Mouse (Mus musculus) heart, embryonic 14.5 days (tissue): ENCODE measurements around the gene Olfr1133. TPM values are rescaled to one million over a fixed set of nuclear protein-coding genes. Genes with fewer than 3 reads are reported as not detected.
"Not testable (repeated sequence)": the region's sequence is repeated elsewhere in the genome, so short reads cannot be mapped to it uniquely, and the experiment has no call there.

Experiments
- ATAC-seq: fragments of 200-750 bp; cut with Nextera tagmentation; 2 replicates; pipeline ENCODE4 v1.8.0; 2017; ENCODE audit warnings: low read depth, moderate TSS enrichment; ENCODE audit not compliant: insufficient number of reproducible peaks, insufficient read depth, low FRiP score
- H3K27ac ChIP-seq, 2 experiments: fragments of 200-500 bp in 1 of 2; fragments of 300-500 bp in 1 of 2; sonication (generic) in 1 of 2; replicated peaks in 1 of 2; 2 replicates each; pipeline ENCODE4 v1.5.1; 2012 to 2014; ENCODE audit warnings: low read depth in 2 of 2, low read length in 2 of 2, control low read depth in 1 of 2, mild to moderate bottlenecking in 1 of 2, mixed read lengths in 1 of 2; ENCODE audit not compliant: control insufficient read depth in 1 of 2, insufficient read depth in 1 of 2
- H3K27me3 ChIP-seq: fragments of 300-500 bp; sonication (generic); 2 replicates; pipeline ENCODE4 v1.6.1; 2014; ENCODE audit warnings: mild to moderate bottlenecking, low read length, control low read depth; ENCODE audit not compliant: control insufficient read depth, insufficient read depth
- H3K36me3 ChIP-seq: fragments of 300-500 bp; sonication (generic); 2 replicates; pipeline ENCODE4 v1.6.1; 2014; ENCODE audit warnings: mild to moderate bottlenecking, control low read depth, low read length, mixed read lengths; ENCODE audit not compliant: control insufficient read depth, insufficient read depth
- H3K4me1 ChIP-seq, 2 experiments: fragments of 200-500 bp in 1 of 2; fragments of 300-500 bp in 1 of 2; sonication (generic) in 1 of 2; 2 replicates each; pipeline ENCODE4 v1.6.1; 2012 to 2014; ENCODE audit warnings: low read length in 2 of 2, control low read depth in 1 of 2, mixed read lengths in 1 of 2; ENCODE audit not compliant: control insufficient read depth in 2 of 2, insufficient read depth in 2 of 2
- H3K4me2 ChIP-seq: fragments of 300-500 bp; sonication (generic); 2 replicates; pipeline ENCODE4 v1.6.1; 2014; ENCODE audit warnings: mild to moderate bottlenecking, low read length
- H3K4me3 ChIP-seq, 2 experiments: fragments of 200-500 bp in 1 of 2; fragments of 300-500 bp in 1 of 2; sonication (generic) in 1 of 2; 2 replicates each; pipeline ENCODE4 v1.5.1; 2012 to 2014; ENCODE audit warnings: low read length in 2 of 2, mild to moderate bottlenecking in 2 of 2, control low read depth in 1 of 2, low read depth in 1 of 2, moderate library complexity in 1 of 2; ENCODE audit not compliant: control insufficient read depth in 1 of 2, insufficient read depth in 1 of 2
- H3K9ac ChIP-seq: fragments of 300-500 bp; sonication (generic); 2 replicates; pipeline ENCODE4 v1.6.1; 2014; ENCODE audit warnings: mild to moderate bottlenecking, low read length
- H3K9me3 ChIP-seq: fragments of 300-500 bp; sonication (generic); 2 replicates; pipeline ENCODE4 v1.6.1; 2016; ENCODE audit warnings: low read length, control low read depth; ENCODE audit not compliant: control insufficient read depth
- WGBS: fragments of 180-500 bp; shearing (Covaris S2); extraction: QIAGEN DNeasy Blood & Tissue Kit; methylation state at CpG from one replicate; pipeline ENCODE4 v1.1.7; 2014; 5-methylcytosine and 5-hydroxymethylcytosine counted together
- polyA plus RNA-seq: library from polyadenylated mRNA; unstranded; fragments of >200 nt; fragmentation: Nextera tagmentation; extraction: Ambion mirVana; gene quantifications from 2 replicates; pipeline ENCODE4 v1.2.1, GENCODE M21; 2014

Olfr1133 gene
- polyA plus RNA-seq: not detected in 2 replicates

DNA sequence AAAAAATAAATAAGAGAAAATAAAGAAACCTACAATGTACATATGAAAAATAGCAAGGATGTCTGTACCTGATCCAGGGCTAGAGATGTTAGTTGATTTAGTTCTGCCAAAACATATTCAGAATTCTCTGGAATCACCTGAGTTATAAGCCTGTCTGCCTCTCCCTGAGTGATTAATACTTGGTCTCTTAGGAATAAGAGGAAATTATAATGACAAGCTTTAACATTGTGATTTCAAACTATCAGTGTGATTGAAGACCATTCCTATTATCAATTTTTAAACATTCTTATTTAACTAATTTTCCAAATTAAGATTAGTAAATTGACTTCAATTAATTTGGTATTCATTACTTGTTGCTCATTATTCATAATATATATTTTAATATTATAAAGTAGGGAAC lies at the start of gene Olfr1133:
Gene Olfr1133 (minus strand): TSS at position 101 of the 400 bp plus-strand sequence.
- no peak within 1 kb of the TSS for H3K4me2 ChIP-seq
- no peak within 1 kb of the TSS for H3K27ac ChIP-seq
- H3K4me1 ChIP-seq: no peaks in the 10 kb centered on the region
- ATAC-seq: no peak
- no peaks in the 10 kb centered on the region for H3K36me3 ChIP-seq
- no peaks in the 10 kb centered on the region for H3K27me3 ChIP-seq
- H3K4me3 ChIP-seq: no peak within 1 kb of the TSS
- no peak within 1 kb of the TSS for H3K9ac ChIP-seq
- H3K9me3 ChIP-seq: no peaks in the 10 kb centered on the region

DNA sequence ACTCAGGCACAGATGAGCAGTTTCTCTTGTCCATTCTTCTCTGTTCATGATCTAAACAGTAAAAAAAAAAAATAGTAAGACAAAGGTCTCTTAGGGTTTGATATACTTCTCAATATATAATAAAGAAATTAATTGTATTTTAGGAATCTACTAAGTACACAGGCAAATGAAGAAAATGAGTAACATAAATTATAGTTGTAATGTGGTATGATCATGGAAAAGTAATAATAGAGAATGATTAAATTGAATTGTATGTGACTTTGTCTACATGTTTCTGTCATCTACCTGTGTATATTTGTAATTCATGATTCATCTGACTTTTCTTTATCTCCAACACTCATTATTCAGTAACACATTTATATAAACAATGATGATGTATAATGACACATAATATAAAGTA lies 46.7 kb upstream of the Olfr1133 start, which contains the start of gene Olfr1136:
Gene Olfr1136 (minus strand): TSS at position 101 of the 400 bp plus-strand sequence.
- no peaks in the 10 kb centered on the region for H3K36me3 ChIP-seq
- no peak within 1 kb of the TSS for H3K4me2 ChIP-seq
- no peaks in the 10 kb centered on the region for H3K9me3 ChIP-seq
- H3K4me1 ChIP-seq: no peaks in the 10 kb centered on the region
- no peak within 1 kb of the TSS for H3K27ac ChIP-seq
- no peak within 1 kb of the TSS for H3K9ac ChIP-seq
- ATAC-seq: no peak
- no peaks in the 10 kb centered on the region for H3K27me3 ChIP-seq
- H3K4me3 ChIP-seq: no peak within 1 kb of the TSS

DNA sequence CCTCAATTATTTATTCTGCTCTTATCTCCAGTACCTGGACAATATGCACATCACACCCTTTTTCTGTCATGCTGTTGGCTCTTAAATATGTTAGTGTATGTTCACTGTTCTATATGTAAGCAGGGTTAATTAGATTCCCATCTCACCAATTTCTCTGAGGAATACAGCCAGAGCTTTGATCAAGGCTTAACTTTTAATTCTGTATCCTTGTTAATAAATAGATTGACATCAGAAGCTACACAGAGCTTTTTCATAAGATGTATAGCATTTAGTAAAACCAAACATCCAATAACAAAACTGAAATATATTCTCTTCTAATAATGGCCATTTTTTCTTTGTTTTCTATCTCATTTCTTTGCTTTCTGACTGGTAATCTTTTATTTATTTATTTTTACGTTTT lies 26.4 kb upstream of the Olfr1133 start, which contains the start of gene Olfr1135:
Gene Olfr1135 (minus strand): TSS at position 101 of the 400 bp plus-strand sequence.
- WGBS: 10% methylated on average over 1 of the region's 1 CpGs
- Histone ChIP-seq H3K27ac (no peak within 1 kb of the TSS), H3K9ac (no peak within 1 kb of the TSS)

DNA sequence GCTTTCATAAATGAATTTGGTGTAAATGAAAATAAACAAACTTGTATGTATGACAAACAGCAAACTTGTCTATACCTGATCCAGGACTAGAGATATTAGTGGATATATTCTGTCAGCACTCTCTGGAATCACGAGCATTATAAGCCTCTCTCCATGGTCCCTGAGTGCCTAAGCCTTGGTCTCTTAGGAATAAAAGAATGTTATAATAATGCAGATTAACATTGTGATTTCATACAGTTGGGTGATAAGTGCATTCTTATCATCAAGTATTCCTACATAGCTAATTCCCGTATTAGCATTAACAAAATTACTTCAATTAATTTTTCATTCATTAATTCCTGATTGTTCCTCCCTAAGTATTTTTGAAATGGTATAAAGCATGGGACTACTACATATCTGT lies 11.2 kb upstream of the Olfr1133 start, which contains the start of gene Olfr1134:
Gene Olfr1134 (minus strand): TSS at position 101 of the 400 bp plus-strand sequence.
- H3K27me3 ChIP-seq: no peaks in the 10 kb centered on the region
- H3K27ac ChIP-seq: no peak within 1 kb of the TSS
- no peak within 1 kb of the TSS for H3K4me3 ChIP-seq
- H3K4me2 ChIP-seq: no peak within 1 kb of the TSS
- 67% methylated on average over 2 of the region's 2 CpGs for WGBS
- no peaks in the 10 kb centered on the region for H3K36me3 ChIP-seq
- H3K4me1 ChIP-seq: no peaks in the 10 kb centered on the region
- no peak within 1 kb of the TSS for H3K9ac ChIP-seq
- ATAC-seq: no peak
- no peaks in the 10 kb centered on the region for H3K9me3 ChIP-seq

More for the DNA sequence above, 26.4 kb upstream of the Olfr1133 start, which contains the start of gene Olfr1135:
- no peak for ATAC-seq
- H3K27me3 ChIP-seq: no peaks in the 10 kb centered on the region
- H3K4me2 ChIP-seq: no peak within 1 kb of the TSS
- no peaks in the 10 kb centered on the region for H3K36me3 ChIP-seq
- no peaks in the 10 kb centered on the region for H3K4me1 ChIP-seq
- no peaks in the 10 kb centered on the region for H3K9me3 ChIP-seq
- no peak within 1 kb of the TSS for H3K4me3 ChIP-seq

DNA sequence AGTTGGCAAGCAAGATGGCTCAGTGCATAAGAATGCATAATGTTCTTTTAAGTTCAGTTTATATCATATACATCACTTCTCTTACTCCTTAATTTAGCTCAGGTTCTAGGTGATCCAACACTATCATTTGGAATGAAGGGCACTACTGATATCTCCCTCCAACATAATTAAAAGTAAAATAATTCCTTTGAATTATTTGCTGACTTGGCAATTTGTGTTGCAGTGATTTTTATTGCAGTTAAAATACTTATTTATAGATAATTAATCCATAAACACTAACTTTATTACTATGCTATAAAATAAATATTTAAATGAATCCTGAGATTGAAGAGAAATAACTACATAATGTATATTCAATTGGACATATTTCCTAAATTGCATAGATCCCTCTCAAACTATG lies 4.7 kb downstream of the Olfr1133 start:
- Histone ChIP-seq H3K9me3 (no peaks in the 10 kb centered on the region), H3K4me3 (no peak overlapping the region), H3K4me1 (no peaks in the 10 kb centered on the region), H3K9ac (no peak overlapping the region), H3K4me2 (no peak overlapping the region), H3K36me3 (no peaks in the 10 kb centered on the region), H3K27me3 (no peaks in the 10 kb centered on the region), H3K27ac (no peak overlapping the region)
- ATAC-seq: no peak

DNA sequence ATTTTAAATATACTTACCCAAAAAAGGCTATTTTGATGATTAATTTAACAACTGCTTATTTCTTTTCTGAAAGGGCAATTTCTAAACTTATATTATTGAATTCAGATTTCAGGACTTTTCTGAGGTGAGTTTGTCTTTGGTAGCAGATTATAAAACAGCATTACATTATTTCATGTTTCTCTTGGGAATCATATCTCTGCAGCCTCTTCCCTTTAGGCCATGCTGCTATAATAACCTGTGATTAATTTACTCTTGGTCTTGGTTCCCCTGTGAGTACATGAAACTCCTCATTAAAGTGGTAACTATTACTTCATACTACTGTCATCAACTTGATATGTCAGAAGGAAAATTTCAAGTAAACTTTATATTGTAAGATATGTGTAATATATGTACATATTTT lies 9.7 kb downstream of the Olfr1133 start, which contains the start of gene Olfr1132:
Gene Olfr1132 (minus strand): TSS at position 101 of the 400 bp plus-strand sequence.
- Histone ChIP-seq H3K36me3 (no peaks in the 10 kb centered on the region), H3K4me3 (no peak within 1 kb of the TSS), H3K4me2 (no peak within 1 kb of the TSS), H3K27ac (no peak within 1 kb of the TSS), H3K9me3 (no peaks in the 10 kb centered on the region), H3K9ac (no peak within 1 kb of the TSS), H3K4me1 (no peaks in the 10 kb centered on the region), H3K27me3 (no peaks in the 10 kb centered on the region)
- no peak for ATAC-seq

DNA sequence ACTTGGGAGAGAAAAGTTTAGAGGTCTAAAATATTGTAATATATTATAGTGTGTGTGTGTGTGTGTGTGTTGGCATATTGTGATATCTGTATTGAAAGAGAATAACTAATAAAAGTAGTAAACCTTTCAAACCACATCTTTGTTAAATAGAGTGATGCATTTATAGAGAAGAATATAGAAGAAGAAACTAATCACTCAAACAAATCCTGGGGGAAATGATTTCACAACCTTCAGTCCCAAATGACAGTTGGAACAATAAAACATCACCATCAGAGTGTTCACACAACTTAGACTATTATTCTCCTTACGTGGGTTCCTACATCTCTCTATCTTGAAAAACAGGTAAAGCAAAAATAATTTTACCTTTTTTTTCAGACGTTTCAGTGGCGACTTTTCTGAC lies 20.4 kb downstream of the Olfr1133 start, which contains the start of gene Olfr1131:
Gene Olfr1131 (plus strand): TSS at position 301 of the 400 bp plus-strand sequence.
- Histone ChIP-seq H3K36me3 (no peaks in the 10 kb centered on the region), H3K4me2 (no peak within 1 kb of the TSS), H3K27ac (no peak within 1 kb of the TSS), H3K27me3 (no peaks in the 10 kb centered on the region), H3K9me3 (no peaks in the 10 kb centered on the region), H3K4me1 (no peaks in the 10 kb centered on the region), H3K4me3 (no peak within 1 kb of the TSS), H3K9ac (no peak within 1 kb of the TSS)
- no peak for ATAC-seq
- 53% methylated on average over 3 of the region's 3 CpGs for WGBS

DNA sequence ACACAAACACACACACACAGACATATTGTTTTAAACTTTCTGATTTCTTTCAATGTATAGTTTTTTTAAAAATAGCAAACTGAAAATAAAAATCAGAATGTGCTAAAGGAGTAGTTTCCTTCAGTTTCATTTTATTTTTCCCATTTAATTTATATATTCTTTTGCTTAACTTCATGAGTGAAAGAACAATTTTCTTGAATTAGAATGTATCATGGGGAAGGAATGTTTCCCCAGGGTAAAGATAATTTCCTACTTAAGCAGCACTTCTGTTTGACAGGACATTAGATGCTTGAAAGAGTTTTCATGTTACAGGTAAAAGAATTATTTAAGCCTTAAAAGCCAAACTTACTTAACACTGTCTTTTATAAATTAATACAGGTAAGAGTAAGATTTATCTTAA lies 41.3 kb downstream of the Olfr1133 start, which contains the start of gene Olfr1130:
Gene Olfr1130 (plus strand): TSS at position 301 of the 400 bp plus-strand sequence.
- H3K36me3 ChIP-seq, H3K9me3 ChIP-seq, H3K4me3 ChIP-seq, H3K27me3 ChIP-seq, H3K9ac ChIP-seq, H3K27ac ChIP-seq, H3K4me1 ChIP-seq, H3K4me2 ChIP-seq, ATAC-seq: not testable (repeated sequence)
